Mouse (Mus musculus) olfactory bulb, adult 2 months (tissue): ENCODE measurements around the gene Olfr1472. TPM values are rescaled to one million over a fixed set of nuclear protein-coding genes. Genes with fewer than 3 reads are reported as not detected.
"Not testable (repeated sequence)": the region's sequence is repeated elsewhere in the genome, so short reads cannot be mapped to it uniquely, and the experiment has no call there.

ENCODE experiments used
- H3K27ac ChIP-seq: fragments of 200-500 bp; 2 replicates; pipeline ENCODE4 v1.5.1; 2012; ENCODE audit warnings: low read depth, low read length; ENCODE audit not compliant: insufficient read depth
- H3K4me1 ChIP-seq: fragments of 200-500 bp; 2 replicates; pipeline ENCODE4 v1.6.1; 2012; ENCODE audit warnings: low read length; ENCODE audit not compliant: control insufficient read depth, insufficient read depth
- H3K4me3 ChIP-seq: fragments of 200-500 bp; 2 replicates; pipeline ENCODE4 v1.5.1; 2012; ENCODE audit warnings: mild to moderate bottlenecking, low read depth, low read length, moderate library complexity; ENCODE audit not compliant: insufficient read depth
- CTCF ChIP-seq: fragments of 200-500 bp; IDR thresholded peaks from 2 replicates; pipeline ENCODE4 v1.5.1; 2012; ENCODE audit warnings: low read depth, mild to moderate bottlenecking, low read length, moderate library complexity; ENCODE audit not compliant: insufficient read depth
- POLR2A ChIP-seq: fragments of 200-500 bp; IDR thresholded peaks from 2 replicates; pipeline ENCODE4 v1.6.1; 2012; ENCODE audit warnings: mild to moderate bottlenecking, low read depth, low read length, moderate library complexity; ENCODE audit not compliant: insufficient read depth
- WGBS: fragments of 180-500 bp; shearing (Covaris S2); methylation state at CpG from one replicate; pipeline ENCODE4 v1.1.7; 2018; 5-methylcytosine and 5-hydroxymethylcytosine counted together
- polyA plus RNA-seq: library from polyadenylated mRNA; stranded (reverse); fragments of >200 nt; gene quantifications from 2 replicates; pipeline ENCODE4 v1.2.4, GENCODE M21; 2012; ENCODE audit warnings: low replicate concordance; ENCODE audit not compliant: missing spikeins, insufficient read depth, insufficient read length

Gene Olfr1472
- polyA plus RNA-seq = not detected in 2 replicates

DNA sequence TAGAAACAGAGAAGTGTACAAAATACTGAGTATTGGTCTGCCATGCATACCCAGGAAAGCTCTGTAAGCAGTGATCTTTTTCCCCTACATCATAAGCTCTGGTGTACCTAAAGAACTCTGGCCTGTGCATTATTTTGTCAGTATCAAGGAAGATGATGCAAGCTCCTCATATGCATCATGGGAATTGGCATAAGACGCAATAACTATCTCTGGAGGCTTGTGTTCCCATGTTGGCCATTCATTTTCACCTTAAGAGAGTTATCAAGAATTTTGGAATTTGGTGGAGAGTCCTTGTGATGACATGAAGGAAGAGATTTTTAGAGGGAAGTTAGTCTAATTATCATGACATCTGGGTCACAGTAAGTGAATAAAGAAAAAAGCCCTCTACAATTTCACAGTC lies at the start of gene Olfr1472:
Gene Olfr1472, minus strand, starts transcription at position 101 of the 400 bp plus-strand sequence.
- WGBS = 79% methylated on average over 1 of the region's 1 CpGs
- no peak within 1 kb of the TSS for H3K4me3 ChIP-seq
- TF ChIP-seq CTCF (no peak), POLR2A (no peak)
- no peak within 1 kb of the TSS for H3K27ac ChIP-seq
- H3K4me1 ChIP-seq = no peaks in the 10 kb centered on the region

DNA sequence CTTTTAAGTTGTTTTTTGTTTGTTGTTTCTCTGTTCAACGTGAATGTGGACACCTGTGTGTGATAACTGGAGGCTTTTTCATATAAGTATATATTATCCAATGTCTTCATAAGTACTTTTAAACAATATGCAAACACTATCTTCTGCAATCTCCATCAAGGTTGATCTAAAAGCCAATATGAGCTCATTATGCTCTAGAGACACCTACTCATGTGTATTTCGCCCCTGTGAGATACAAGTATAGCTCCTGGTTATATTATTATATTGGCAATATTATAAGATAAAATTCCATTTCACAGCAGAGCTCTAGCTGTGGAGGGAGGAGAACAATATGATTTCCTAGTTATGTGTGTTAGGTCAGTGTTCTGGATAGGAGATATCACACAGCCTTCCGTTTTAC lies 44.4 kb upstream of the Olfr1472 start, which contains the start of gene Olfr1477:
Gene Olfr1477, plus strand, starts transcription at position 301 of the 400 bp plus-strand sequence.
- WGBS = 66% methylated on average over 3 of the region's 3 CpGs
- TF ChIP-seq POLR2A = no peak
- no peak for TF ChIP-seq CTCF

DNA sequence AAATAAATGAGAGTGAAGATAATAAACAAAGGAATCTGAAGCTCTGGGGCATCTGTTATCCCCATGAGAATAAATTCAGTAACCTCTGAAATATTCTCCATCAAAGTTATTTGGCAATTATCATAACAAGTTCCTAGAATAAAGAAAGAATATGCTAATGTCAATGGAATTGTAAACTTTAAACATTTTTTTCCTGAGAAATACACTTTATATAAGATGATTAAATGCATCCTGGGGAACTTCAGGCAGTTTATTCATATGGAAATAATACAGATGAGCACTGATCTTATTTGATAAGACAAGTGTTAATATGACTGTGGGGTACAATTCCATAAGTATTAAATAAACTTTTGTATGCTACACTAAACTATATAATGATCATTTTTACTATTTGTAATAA lies 24.2 kb upstream of the Olfr1472 start, which contains the start of gene Olfr1475:
Gene Olfr1475, minus strand, starts transcription at position 101 of the 400 bp plus-strand sequence.
- Histone ChIP-seq H3K4me3 (no peak within 1 kb of the TSS), H3K27ac (no peak within 1 kb of the TSS), H3K4me1 (no peaks in the 10 kb centered on the region)
- TF ChIP-seq CTCF (no peak), POLR2A (no peak)

More for the DNA sequence above, 44.4 kb upstream of the Olfr1472 start, which contains the start of gene Olfr1477:
- H3K4me3 ChIP-seq = no peak within 1 kb of the TSS
- H3K4me1 ChIP-seq = no peaks in the 10 kb centered on the region
- no peak within 1 kb of the TSS for H3K27ac ChIP-seq

DNA sequence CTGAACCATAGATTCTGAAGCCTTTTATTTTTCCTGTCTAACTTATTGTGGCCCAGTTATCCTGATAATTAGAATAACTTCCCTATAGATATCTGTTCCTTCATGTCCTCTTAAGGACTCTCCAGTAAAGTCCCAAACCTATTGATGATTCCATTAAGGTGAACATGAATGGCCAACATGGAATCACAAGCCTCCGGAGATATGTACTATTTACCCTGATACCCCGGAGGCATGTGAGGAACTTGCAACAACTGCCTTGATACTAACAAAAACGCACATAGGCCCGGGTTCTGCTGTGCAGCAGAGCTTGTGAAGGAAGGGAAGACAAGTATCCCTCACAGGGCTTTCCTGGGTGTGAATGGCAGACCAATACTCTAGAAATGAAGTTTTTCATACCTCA lies 13.4 kb upstream of the Olfr1472 start, which contains the start of gene Olfr1474:
Gene Olfr1474, plus strand, starts transcription at position 301 of the 400 bp plus-strand sequence.
- 80% methylated on average over 4 of the region's 4 CpGs for whole genome bisulfite sequencing

DNA sequence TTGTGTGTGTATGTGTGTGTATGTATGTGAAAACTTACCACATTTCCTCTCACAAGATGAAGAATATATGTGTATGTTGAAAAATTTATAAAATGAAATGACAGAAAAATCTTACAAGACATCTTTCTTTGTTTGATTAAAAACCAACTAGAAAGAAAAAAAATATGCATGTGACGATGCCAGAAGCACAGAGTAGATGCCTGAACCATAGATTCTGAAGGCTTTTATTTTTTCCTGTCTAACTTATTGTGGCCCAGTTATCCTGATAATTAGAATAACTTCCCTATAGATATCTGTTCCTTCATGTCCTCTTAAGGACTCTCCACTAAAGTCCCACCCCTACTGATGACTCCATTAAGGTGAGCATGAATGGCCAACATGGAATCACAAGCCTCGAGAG lies 12.8 kb downstream of the Olfr1472 start, which contains the start of gene Olfr1471:
Gene Olfr1471, plus strand, starts transcription at position 301 of the 400 bp plus-strand sequence.
- 67% methylated on average over 2 of the region's 2 CpGs for WGBS
- not testable (repeated sequence) for H3K4me3 ChIP-seq, H3K27ac ChIP-seq, H3K4me1 ChIP-seq

More for the DNA sequence above, 13.4 kb upstream of the Olfr1472 start, which contains the start of gene Olfr1474:
- not testable (repeated sequence) for H3K4me3 ChIP-seq, H3K27ac ChIP-seq, H3K4me1 ChIP-seq

DNA sequence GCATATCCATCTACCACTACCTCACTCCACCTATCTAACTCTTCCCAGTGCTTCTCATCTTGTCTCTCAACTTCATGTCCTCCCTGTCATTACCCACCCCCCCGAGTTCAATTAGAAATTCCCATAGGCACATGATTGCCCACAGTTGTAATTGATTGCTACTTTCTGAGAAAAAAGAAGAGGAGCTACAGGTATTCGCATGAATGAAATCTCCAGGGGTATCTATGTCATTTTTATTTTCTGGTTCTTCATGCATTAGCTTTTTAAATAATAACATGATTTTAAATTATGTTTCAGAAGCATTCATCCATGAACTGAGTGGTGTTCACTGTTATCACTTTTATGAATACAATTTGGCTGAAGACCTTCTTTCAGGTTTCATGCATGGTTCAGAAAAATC lies 48.3 kb downstream of the Olfr1472 start, which contains the start of gene Olfr1469:
Gene Olfr1469, plus strand, starts transcription at position 301 of the 400 bp plus-strand sequence.
- Histone ChIP-seq H3K4me1 (no peaks in the 10 kb centered on the region), H3K27ac (no peak within 1 kb of the TSS), H3K4me3 (no peak within 1 kb of the TSS)
- 64% methylated on average over 2 of the region's 2 CpGs for WGBS
- TF ChIP-seq CTCF (no peak), POLR2A (no peak)

Other genes with a start within 250 kb of the Olfr1472 start
- gene Olfr1463, start 224.8 kb downstream of the Olfr1472 start, polyA plus RNA-seq = not detected in 2 replicates
- not detected in 2 replicates for gene Olfr1465, start 140.5 kb downstream of the Olfr1472 start, polyA plus RNA-seq
- gene Olfr1466, start 117.2 kb downstream of the Olfr1472 start, polyA plus RNA-seq = not detected in 2 replicates
- not detected in 2 replicates for gene Olfr1467, start 93.8 kb downstream of the Olfr1472 start, polyA plus RNA-seq
- not detected in 2 replicates for gene Olfr1469, start 48.2 kb downstream of the Olfr1472 start, polyA plus RNA-seq
- not detected in 2 replicates for gene Olfr1471, start 12.7 kb downstream of the Olfr1472 start, polyA plus RNA-seq
- gene Olfr1474, start 13.5 kb upstream of the Olfr1472 start, polyA plus RNA-seq = not detected in 2 replicates
- not detected in 2 replicates for gene Olfr1475, start 24.1 kb upstream of the Olfr1472 start, polyA plus RNA-seq
- gene Olfr1477, start 44.5 kb upstream of the Olfr1472 start, polyA plus RNA-seq = not detected in 2 replicates
- not detected in 2 replicates for gene Olfr1480, start 71.8 kb upstream of the Olfr1472 start, polyA plus RNA-seq
- not detected in 2 replicates for gene Olfr1484, start 127.4 kb upstream of the Olfr1472 start, polyA plus RNA-seq
- not detected in 2 replicates for gene Olfr1487, start 161.3 kb upstream of the Olfr1472 start, polyA plus RNA-seq
- not detected in 2 replicates for gene Olfr1489, start 175.5 kb upstream of the Olfr1472 start, polyA plus RNA-seq
- gene Olfr1490, start 195.0 kb upstream of the Olfr1472 start, polyA plus RNA-seq = not detected in 2 replicates
- not detected in 2 replicates for gene Olfr1491, start 241.2 kb upstream of the Olfr1472 start, polyA plus RNA-seq